Mouse (Mus musculus): ENCODE results near the gene Rbfox1. TPM values are rescaled to one million over a fixed set of nuclear protein-coding genes. Genes with fewer than 3 reads are reported as not detected.

Rbfox1 gene
- polyA plus RNA-seq, 1 experiment: 1.4 TPM

GRCm38 (mm10) chr16:7058556-7058955 is 1173.4 kb downstream of the Rbfox1 start:
- Histone ChIP-seq H3K27ac (ENCODE audit: insufficient read depth, low read length) (no peak overlapping the region), H3K4me1 (ENCODE audit: control insufficient read depth, insufficient read depth, low read length) (no peaks in the 10 kb centered on the region), H3K4me3 (ENCODE audit: insufficient read depth, low read length) (no peak overlapping the region)
- TF ChIP-seq CTCF (IDR thresholded peaks at IDR 0.05; ENCODE audit: borderline replicate concordance, insufficient read depth, low read length) (no peak), POLR2A (IDR thresholded peaks at IDR 0.05; ENCODE audit: low read depth, low read length) (no peak)

- H3K4me1 ChIP-seq (ENCODE audit: control insufficient read depth, insufficient read depth, low read length): no peaks in the 10 kb centered on the region
- no peak overlapping the region for H3K4me3 ChIP-seq (ENCODE audit: insufficient read depth, low read length)
- TF ChIP-seq CTCF (IDR thresholded peaks at IDR 0.05; ENCODE audit: borderline replicate concordance, insufficient read depth, low read length) (no peak), POLR2A (IDR thresholded peaks at IDR 0.05; ENCODE audit: low read depth, low read length) (no peak)
- H3K27ac ChIP-seq (ENCODE audit: insufficient read depth, low read length): no peak overlapping the region
Observed at GRCm38 (mm10) chr16:7059596-7059995, 1174.4 kb downstream of the Rbfox1 start.

DNA sequence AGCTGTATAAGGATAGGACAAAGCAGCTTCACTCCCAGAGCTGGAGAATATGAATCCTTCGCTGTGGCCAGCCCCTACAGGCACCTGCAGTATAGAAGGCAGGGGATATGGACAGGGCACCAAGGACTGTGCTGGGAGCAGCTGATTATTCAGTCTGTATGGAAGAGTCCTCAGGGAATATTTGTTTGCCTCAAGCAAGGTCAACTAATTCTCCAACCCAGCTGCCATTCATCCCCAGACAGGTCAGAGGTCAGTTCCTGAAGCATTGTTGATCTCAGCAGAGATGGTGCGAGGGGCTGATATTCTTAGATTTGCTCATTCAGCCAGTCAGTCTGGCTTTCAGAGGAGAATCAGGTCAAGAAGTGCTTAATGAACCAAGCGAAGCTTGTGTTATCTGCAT is 1175.7 kb downstream of the Rbfox1 start:
- no peak for TF ChIP-seq POLR2A (IDR thresholded peaks at IDR 0.05; ENCODE audit: low read depth, low read length)
- H3K4me1 ChIP-seq (ENCODE audit: control insufficient read depth, insufficient read depth, low read length): no peaks in the 10 kb centered on the region

DNA sequence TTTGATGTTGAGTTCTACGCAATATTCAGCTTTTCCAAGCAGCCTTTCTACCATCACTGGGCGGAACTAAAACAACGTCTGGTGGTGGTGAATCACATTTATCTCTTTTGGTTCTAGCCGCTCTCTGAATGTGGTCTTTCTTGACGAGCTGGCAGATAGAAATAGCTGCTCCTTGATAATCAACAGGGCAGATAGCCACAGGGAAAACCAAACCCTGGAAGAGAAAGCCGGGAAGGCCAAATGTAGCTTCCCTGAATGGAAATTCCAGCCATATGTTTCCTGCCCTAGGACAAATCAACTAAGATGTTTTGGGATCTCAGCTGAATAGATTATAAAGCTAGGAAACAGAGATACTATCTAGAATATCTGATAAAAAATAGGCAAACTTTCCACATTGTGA is 1177.4 kb downstream of the Rbfox1 start:
- H3K4me3 ChIP-seq (ENCODE audit: insufficient read depth, low read length): no peak overlapping the region
- no peaks in the 10 kb centered on the region for H3K4me1 ChIP-seq (ENCODE audit: control insufficient read depth, insufficient read depth, low read length)
- TF ChIP-seq CTCF (IDR thresholded peaks at IDR 0.05; ENCODE audit: borderline replicate concordance, insufficient read depth, low read length): no peak
- no peak for TF ChIP-seq POLR2A (IDR thresholded peaks at IDR 0.05; ENCODE audit: low read depth, low read length)
- no peak overlapping the region for H3K27ac ChIP-seq (ENCODE audit: insufficient read depth, low read length)

More for the DNA sequence above, 1175.7 kb downstream of the Rbfox1 start:
- no peak overlapping the region for H3K27ac ChIP-seq (ENCODE audit: insufficient read depth, low read length)
- no peak overlapping the region for H3K4me3 ChIP-seq (ENCODE audit: insufficient read depth, low read length)

DNA sequence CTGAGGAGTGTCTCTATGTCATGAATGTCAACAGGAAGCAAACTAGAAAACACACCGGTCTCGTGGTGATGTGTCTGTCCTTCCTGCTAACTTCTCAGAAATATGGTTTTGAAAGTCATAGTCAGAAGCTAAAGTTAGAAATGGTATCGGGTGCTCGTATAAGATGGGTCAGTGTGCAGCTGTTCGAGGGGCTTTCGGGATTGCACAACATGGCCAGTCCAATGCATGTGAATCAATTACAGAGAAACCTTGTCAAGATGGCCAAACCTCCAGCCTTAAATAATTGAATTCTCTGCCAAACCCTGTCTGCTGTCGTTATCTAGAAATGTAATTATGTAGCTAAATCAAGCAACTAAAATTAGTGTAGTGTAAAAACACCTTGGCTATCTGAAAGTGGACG is 1182.0 kb downstream of the Rbfox1 start:
- Histone ChIP-seq H3K27ac (ENCODE audit: insufficient read depth, low read length) (no peak overlapping the region), H3K4me3 (ENCODE audit: insufficient read depth, low read length) (no peak overlapping the region), H3K4me1 (ENCODE audit: control insufficient read depth, insufficient read depth, low read length) (no peaks in the 10 kb centered on the region)
- TF ChIP-seq POLR2A (IDR thresholded peaks at IDR 0.05; ENCODE audit: low read depth, low read length): no peak
- TF ChIP-seq CTCF (IDR thresholded peaks at IDR 0.05; ENCODE audit: borderline replicate concordance, insufficient read depth, low read length): no peak

DNA sequence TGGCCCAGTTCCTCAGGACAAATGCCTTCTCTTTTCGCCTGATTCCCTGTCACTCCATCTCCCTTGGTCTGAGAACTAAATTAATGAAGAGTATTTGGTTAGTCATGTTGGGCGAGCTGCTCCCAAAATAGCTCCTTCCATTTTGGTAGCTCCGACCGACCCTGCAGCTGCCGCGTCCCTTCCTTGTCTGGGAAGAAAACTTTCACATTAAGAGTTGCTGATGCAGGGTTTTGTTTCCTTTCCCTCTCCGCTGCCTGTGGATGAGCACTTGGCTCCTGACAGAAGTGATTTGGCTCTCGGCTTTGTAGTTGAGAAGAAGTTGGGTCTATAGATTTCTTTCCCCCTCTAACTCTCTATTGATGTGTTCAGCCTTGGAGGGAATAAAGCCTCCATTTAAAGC is 1184.4 kb downstream of the Rbfox1 start:
- TF ChIP-seq CTCF (IDR thresholded peaks at IDR 0.05; ENCODE audit: borderline replicate concordance, insufficient read depth, low read length): no peak
- TF ChIP-seq POLR2A (IDR thresholded peaks at IDR 0.05; ENCODE audit: low read depth, low read length): no peak
- no peaks in the 10 kb centered on the region for H3K4me1 ChIP-seq (ENCODE audit: control insufficient read depth, insufficient read depth, low read length)
- no peak overlapping the region for H3K27ac ChIP-seq (ENCODE audit: insufficient read depth, low read length)
- no peak overlapping the region for H3K4me3 ChIP-seq (ENCODE audit: insufficient read depth, low read length)

DNA sequence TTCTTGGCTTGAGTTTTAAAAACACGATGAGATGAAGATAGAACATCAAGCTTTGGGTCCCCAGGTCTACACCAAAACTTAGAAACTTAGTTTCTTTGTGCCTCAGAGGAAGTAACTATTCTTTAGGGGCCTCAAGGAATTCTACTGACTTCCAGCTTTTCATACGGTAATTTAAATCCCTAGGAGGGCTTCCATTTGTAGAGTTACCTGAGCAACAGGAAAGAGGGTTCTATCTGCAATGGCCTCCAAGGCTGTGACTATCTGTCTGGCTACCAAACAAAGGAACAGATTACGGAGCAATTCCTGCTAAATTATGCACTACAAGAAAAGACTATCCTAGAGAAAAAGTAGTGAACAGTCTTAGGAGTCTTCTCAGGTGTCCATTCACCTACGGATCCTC is 1189.6 kb downstream of the Rbfox1 start:
- H3K27ac ChIP-seq (ENCODE audit: insufficient read depth, low read length): no peak overlapping the region
- TF ChIP-seq POLR2A (IDR thresholded peaks at IDR 0.05; ENCODE audit: low read depth, low read length) (no peak), CTCF (IDR thresholded peaks at IDR 0.05; ENCODE audit: borderline replicate concordance, insufficient read depth, low read length) (no peak)

GRCm38 (mm10) chr16:7075749-7076148 is 1190.6 kb downstream of the Rbfox1 start:
- H3K4me3 ChIP-seq (ENCODE audit: insufficient read depth, low read length): no peak overlapping the region
- TF ChIP-seq CTCF (IDR thresholded peaks at IDR 0.05; ENCODE audit: borderline replicate concordance, insufficient read depth, low read length) (no peak), POLR2A (IDR thresholded peaks at IDR 0.05; ENCODE audit: low read depth, low read length) (no peak)
- no peak overlapping the region for H3K27ac ChIP-seq (ENCODE audit: insufficient read depth, low read length)
- H3K4me1 ChIP-seq (ENCODE audit: control insufficient read depth, insufficient read depth, low read length): no peaks in the 10 kb centered on the region

More for the DNA sequence above, 1189.6 kb downstream of the Rbfox1 start:
- Histone ChIP-seq H3K4me3 (ENCODE audit: insufficient read depth, low read length) (no peak overlapping the region), H3K4me1 (ENCODE audit: control insufficient read depth, insufficient read depth, low read length) (no peaks in the 10 kb centered on the region)

- Histone ChIP-seq H3K27ac (ENCODE audit: insufficient read depth, low read length) (no peak overlapping the region), H3K4me3 (ENCODE audit: insufficient read depth, low read length) (no peak overlapping the region), H3K4me1 (ENCODE audit: control insufficient read depth, insufficient read depth, low read length) (no peaks in the 10 kb centered on the region)
- TF ChIP-seq POLR2A (IDR thresholded peaks at IDR 0.05; ENCODE audit: low read depth, low read length) (no peak), CTCF (IDR thresholded peaks at IDR 0.05; ENCODE audit: borderline replicate concordance, insufficient read depth, low read length) (no peak)
Observed at GRCm38 (mm10) chr16:7076305-7076704, 1191.2 kb downstream of the Rbfox1 start.

DNA sequence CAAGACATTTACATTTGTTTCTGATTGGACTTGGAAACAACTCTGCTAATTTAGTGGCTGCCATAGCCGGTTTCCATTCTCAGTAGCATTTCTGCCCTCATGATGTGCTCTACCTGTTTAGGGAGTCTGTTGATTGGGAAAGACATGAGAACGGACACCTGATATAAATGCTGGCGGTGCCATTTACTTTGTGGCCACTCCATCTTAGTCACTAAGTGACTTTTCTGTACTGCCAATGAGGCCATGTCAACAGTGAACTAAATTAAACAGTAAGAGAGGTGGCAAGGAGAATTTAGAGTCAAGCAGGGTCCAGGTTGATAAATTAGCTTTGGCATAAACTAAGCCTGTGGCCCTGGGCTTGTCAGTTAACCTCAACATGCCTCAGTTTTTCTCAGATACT is 1191.6 kb downstream of the Rbfox1 start:
- no peak overlapping the region for H3K27ac ChIP-seq (ENCODE audit: insufficient read depth, low read length)
- no peak for TF ChIP-seq POLR2A (IDR thresholded peaks at IDR 0.05; ENCODE audit: low read depth, low read length)
- H3K4me3 ChIP-seq (ENCODE audit: insufficient read depth, low read length): no peak overlapping the region
- no peaks in the 10 kb centered on the region for H3K4me1 ChIP-seq (ENCODE audit: control insufficient read depth, insufficient read depth, low read length)

- no peak for TF ChIP-seq POLR2A (IDR thresholded peaks at IDR 0.05; ENCODE audit: low read depth, low read length)
- TF ChIP-seq CTCF (IDR thresholded peaks at IDR 0.05; ENCODE audit: borderline replicate concordance, insufficient read depth, low read length): no peak
- H3K4me1 ChIP-seq (ENCODE audit: control insufficient read depth, insufficient read depth, low read length): no peaks in the 10 kb centered on the region
- H3K4me3 ChIP-seq (ENCODE audit: insufficient read depth, low read length): no peak overlapping the region
- H3K27ac ChIP-seq (ENCODE audit: insufficient read depth, low read length): no peak overlapping the region
Observed at GRCm38 (mm10) chr16:7081074-7081568, 1196.0 kb downstream of the Rbfox1 start.
